Mouse (Mus musculus) bone marrow, adult 2 months (tissue): ENCODE results near the gene Tepsin. TPM values are rescaled to one million over a fixed set of nuclear protein-coding genes. Genes with fewer than 3 reads are reported as not detected.

ENCODE experiments used
- H3K27ac ChIP-seq: fragments of 200-500 bp; 2 replicates; pipeline ENCODE4 v1.5.1; 2012; ENCODE audit warnings: low read depth, mild to moderate bottlenecking, control low read depth, inconsistent platforms, low read length; ENCODE audit not compliant: control insufficient read depth, poor library complexity, insufficient read depth
- H3K4me1 ChIP-seq: fragments of 200-500 bp; 2 replicates; pipeline ENCODE4 v1.6.1; 2011; ENCODE audit warnings: low read length; ENCODE audit not compliant: control insufficient read depth, insufficient read depth
- H3K4me3 ChIP-seq: fragments of 200-500 bp; replicated peaks from 2 replicates; pipeline ENCODE3; 2011; ENCODE audit warnings: mild to moderate bottlenecking, low read depth, low read length, control low read depth; ENCODE audit not compliant: control insufficient read depth
- CTCF ChIP-seq: fragments of 200-500 bp; IDR thresholded peaks from 2 replicates; pipeline ENCODE4 v1.5.1; 2011; ENCODE audit warnings: low read length, control low read depth; ENCODE audit not compliant: control insufficient read depth, insufficient read depth
- POLR2A ChIP-seq: fragments of 200-500 bp; IDR thresholded peaks from 2 replicates; pipeline ENCODE4 v1.6.1; 2011; ENCODE audit warnings: low read depth, mild to moderate bottlenecking, control low read depth, low read length, borderline replicate concordance; ENCODE audit not compliant: control insufficient read depth
- WGBS: fragments of 180-500 bp; shearing (Covaris S2); methylation state at CpG from one replicate; pipeline ENCODE4 v1.1.7; 2018; 5-methylcytosine and 5-hydroxymethylcytosine counted together
- polyA plus RNA-seq: library from polyadenylated mRNA; stranded (reverse); fragments of >200 nt; gene quantifications from 2 replicates; pipeline ENCODE4 v1.2.4, GENCODE M21; 2011; ENCODE audit warnings: low replicate concordance; ENCODE audit not compliant: missing spikeins, insufficient read depth, insufficient read length

Gene Tepsin
- polyA plus RNA-seq, 1 experiment: 24.6 TPM

DNA sequence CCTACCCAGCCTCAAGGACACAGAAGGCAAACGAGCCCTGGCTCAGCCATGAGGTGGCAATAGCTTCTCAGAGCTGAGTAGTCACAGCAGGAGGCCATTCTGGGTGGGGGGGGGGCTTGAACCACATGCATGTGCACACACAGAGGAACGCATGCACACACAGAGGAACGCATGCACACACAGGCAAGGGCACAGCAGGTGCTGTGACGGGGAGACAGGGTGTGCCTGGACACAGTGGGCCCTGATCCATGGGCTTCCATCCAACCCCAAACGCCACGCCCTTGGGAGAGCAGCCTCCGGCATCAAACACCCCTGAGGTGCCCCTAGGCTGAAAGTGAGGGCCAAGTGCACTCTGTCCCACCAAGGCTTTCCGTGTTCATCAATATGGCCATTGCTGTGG, 37.7 kb upstream of the Tepsin start:
- H3K4me1 ChIP-seq: peaks cover 3% of the 10 kb centered on the region
- TF ChIP-seq POLR2A: no peak
- TF ChIP-seq CTCF: no peak
- H3K27ac ChIP-seq: no peak overlapping the region
- WGBS: 80% methylated on average over 8 of the region's 8 CpGs
- no peak overlapping the region for H3K4me3 ChIP-seq

- no peak for TF ChIP-seq CTCF
- no peak for TF ChIP-seq POLR2A
- Histone ChIP-seq H3K4me1 (peaks cover 3% of the 10 kb centered on the region), H3K4me3 (no peak overlapping the region), H3K27ac (no peak overlapping the region)
- 77% methylated on average over 9 of the region's 9 CpGs for WGBS
Observed at GRCm38 (mm10) chr11:120134847-120135530, 36.5 kb upstream of the Tepsin start.

- peaks cover 3% of the 10 kb centered on the region for H3K4me1 ChIP-seq
Observed at GRCm38 (mm10) chr11:120134148-120134547, 35.6 kb upstream of the Tepsin start.

GRCm38 (mm10) chr11:120129281-120129680, 30.8 kb upstream of the Tepsin start:
- H3K4me1 ChIP-seq: no peaks in the 10 kb centered on the region
- TF ChIP-seq POLR2A: no peak
- TF ChIP-seq CTCF: no peak

More at GRCm38 (mm10) chr11:120134148-120134547, 35.6 kb upstream of the Tepsin start:
- WGBS: 90% methylated on average over 5 of the region's 5 CpGs
- TF ChIP-seq CTCF (no peak), POLR2A (no peak)
- Histone ChIP-seq H3K27ac (no peak overlapping the region), H3K4me3 (no peak overlapping the region)

GRCm38 (mm10) chr11:120126845-120127244, 28.3 kb upstream of the Tepsin start:
- Histone ChIP-seq H3K4me1 (no peaks in the 10 kb centered on the region), H3K4me3 (no peak overlapping the region), H3K27ac (no peak overlapping the region)
- 85% methylated on average over 2 of the region's 2 CpGs for WGBS
- TF ChIP-seq POLR2A (no peak), CTCF (no peak)

More at GRCm38 (mm10) chr11:120129281-120129680, 30.8 kb upstream of the Tepsin start:
- WGBS: 84% methylated on average over 7 of the region's 7 CpGs
- no peak overlapping the region for H3K4me3 ChIP-seq
- H3K27ac ChIP-seq: no peak overlapping the region

GRCm38 (mm10) chr11:120122126-120122525, 23.6 kb upstream of the Tepsin start:
- WGBS: 91% methylated on average over 12 of the region's 12 CpGs
- Histone ChIP-seq H3K27ac (no peak overlapping the region), H3K4me3 (no peak overlapping the region), H3K4me1 (no peaks in the 10 kb centered on the region)
- TF ChIP-seq CTCF (no peak), POLR2A (no peak)

DNA sequence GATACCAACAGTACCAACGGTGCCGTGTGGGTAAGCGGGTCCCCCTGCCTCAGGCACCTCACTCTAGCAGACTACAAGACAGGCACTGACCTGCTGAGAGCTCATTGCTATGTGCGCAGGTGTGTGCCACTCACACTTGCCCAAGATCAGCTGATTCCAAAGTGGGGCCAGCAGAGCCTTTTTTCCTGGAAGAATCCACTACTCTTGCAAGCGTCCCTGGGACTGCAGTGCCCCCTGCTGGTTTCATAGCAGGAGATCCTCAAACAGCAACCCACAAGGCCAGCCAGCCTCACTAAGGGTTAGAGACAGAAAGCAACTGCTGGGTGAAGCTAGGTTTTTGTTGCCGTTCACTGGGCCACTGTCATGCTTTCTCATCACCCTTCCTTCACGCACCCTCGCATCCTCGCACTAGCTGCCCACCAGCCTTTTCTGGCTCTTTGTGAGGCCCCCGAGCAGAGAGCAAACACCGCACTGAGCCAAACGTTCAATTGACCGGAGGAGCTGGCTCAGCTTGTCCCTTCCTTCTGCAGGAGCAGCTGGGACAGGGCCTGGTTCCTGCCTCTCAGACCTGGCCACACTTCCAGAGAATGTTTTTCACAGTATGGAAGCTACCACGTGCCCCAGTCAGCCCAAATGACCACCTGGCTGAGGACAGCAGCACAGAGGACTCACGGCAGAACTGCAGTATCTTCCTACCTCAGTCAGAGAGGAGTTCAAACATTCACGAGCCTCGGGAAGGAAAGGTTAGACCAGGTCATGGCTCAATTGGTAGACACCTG, 22.3 kb upstream of the Tepsin start:
- TF ChIP-seq POLR2A (no peak), CTCF (peak; percentile 51)
- WGBS: 91% methylated on average over 17 of the region's 17 CpGs
- no peak overlapping the region for H3K4me3 ChIP-seq
- H3K4me1 ChIP-seq: no peaks in the 10 kb centered on the region
- H3K27ac ChIP-seq: no peak overlapping the region

DNA sequence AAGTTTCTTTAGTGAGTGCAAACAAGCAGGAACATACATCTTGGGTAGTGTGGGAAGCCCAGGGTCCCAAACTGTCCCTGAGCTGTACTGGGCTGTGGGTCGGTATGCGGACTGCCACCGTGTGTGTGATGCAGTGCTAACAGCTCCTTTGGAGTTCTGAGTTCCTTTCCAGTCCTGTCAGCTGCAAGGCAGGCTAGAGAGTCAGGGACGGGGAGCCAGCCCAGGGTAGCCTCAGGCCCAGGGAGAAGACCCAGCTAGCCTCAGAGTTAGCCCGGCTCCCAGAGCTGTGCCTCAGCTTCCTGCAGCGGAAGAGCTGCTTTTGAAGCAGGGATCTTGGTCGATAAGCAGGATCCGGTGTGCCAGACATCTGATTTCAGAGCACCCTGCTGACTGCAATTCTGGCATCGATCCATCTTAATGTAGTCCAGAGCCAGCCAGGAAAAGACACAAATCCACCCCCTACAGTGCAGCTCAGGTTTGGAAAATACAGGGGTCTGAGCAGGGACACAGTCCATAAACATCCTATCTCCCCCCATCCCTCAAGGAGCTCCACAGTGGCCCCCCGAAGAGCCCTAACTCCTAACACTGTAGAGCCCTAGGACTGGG, 21.5 kb upstream of the Tepsin start:
- no peak overlapping the region for H3K27ac ChIP-seq
- WGBS: 88% methylated on average over 10 of the region's 10 CpGs

More for the DNA sequence above, 21.5 kb upstream of the Tepsin start:
- H3K4me3 ChIP-seq: no peak overlapping the region
- TF ChIP-seq POLR2A (no peak), CTCF (no peak)
- H3K4me1 ChIP-seq: no peaks in the 10 kb centered on the region
